Mouse (Mus musculus) cortical plate, adult 2 months (tissue): ENCODE measurements around the gene Psmd12.
"Not testable (repeated sequence)": the region's sequence is repeated elsewhere in the genome, so short reads cannot be mapped to it uniquely, and the experiment has no call there.

ENCODE experiments used
- CTCF ChIP-seq: fragments of 200-500 bp; IDR thresholded peaks from 2 replicates; pipeline ENCODE4 v1.5.1; 2011; ENCODE audit warnings: mild to moderate bottlenecking, control low read depth, low read length; ENCODE audit not compliant: insufficient read depth; ENCODE audit errors: extremely low read depth
- POLR2A ChIP-seq: fragments of 200-500 bp; IDR thresholded peaks from 2 replicates; pipeline ENCODE4 v1.6.1; 2011; ENCODE audit warnings: mild to moderate bottlenecking, low read length, control low read depth; ENCODE audit not compliant: insufficient read depth; ENCODE audit errors: extremely low read depth

DNA sequence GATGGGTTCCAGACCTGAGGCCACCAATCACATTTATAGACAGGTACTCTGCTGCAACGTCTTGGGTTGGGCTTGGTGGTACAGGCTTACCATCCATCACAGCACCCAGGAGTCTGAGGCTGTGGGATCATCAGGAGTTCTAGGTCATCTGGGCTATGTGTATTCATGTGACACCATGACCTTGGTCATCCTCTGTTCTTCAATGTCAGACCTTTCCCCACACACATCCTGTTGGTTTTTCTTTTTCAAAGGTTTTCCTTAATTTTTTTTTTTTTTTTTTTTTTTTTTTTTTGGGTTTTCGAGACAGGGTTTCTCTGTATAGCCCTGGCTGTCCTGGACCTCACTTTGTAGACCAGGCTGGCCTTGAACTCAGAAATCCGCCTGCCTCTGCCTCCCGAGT, 25.1 kb downstream of the Psmd12 start:
- not testable (repeated sequence) for TF ChIP-seq CTCF, POLR2A
